Mouse (Mus musculus): ENCODE measurements around the gene Atf5. TPM values are rescaled to one million over a fixed set of nuclear protein-coding genes. Genes with fewer than 3 reads are reported as not detected.

The Atf5 gene
- 14.0 and 16.9 TPM in 2 replicates for total RNA-seq (2012; rRNA removed)

GRCm38 (mm10) chr7:44816470-44817021 lies at the start of gene Atf5:
TSS of gene Atf5 (minus strand) at chr7:44816658.
- H3K27ac ChIP-seq (ENCODE audit: insufficient read depth, low read depth, low read length, poor library complexity, severe bottlenecking) = peak within 1 kb of the TSS; percentile 100
- TF ChIP-seq MAFK (IDR thresholded peaks at IDR 0.05; ENCODE audit: insufficient read depth, low read depth, low read length) (no peak), ZNF384 (IDR thresholded peaks at IDR 0.05; ENCODE audit: low read depth, low read length) (no peak), ZC3H11A (IDR thresholded peaks at IDR 0.05; ENCODE audit: borderline replicate concordance, low read depth, low read length) (no peak), HCFC1 (IDR thresholded peaks at IDR 0.05; ENCODE audit: borderline replicate concordance, insufficient read depth, low read length) (no peak), CHD2 (IDR thresholded peaks at IDR 0.05; ENCODE audit: low read depth, low read length) (no peak)
- H3K9me3 ChIP-seq (ENCODE audit: control insufficient read depth, insufficient read depth, low read depth, low read length) = no peaks in the 10 kb centered on the region
- in situ Hi-C loops (cut with MboI; ENCODE audit: low sequenced_read_pairs in 2 of 2, unreplicated experiment in 2 of 2) = no loop called here
- H3K36me3 ChIP-seq (ENCODE audit: control insufficient read depth, insufficient read depth, low read length, poor library complexity, severe bottlenecking) = peaks cover 19% of the 10 kb centered on the region; the same call in 1 of the 2 replicates
- peak within 1 kb of the TSS; percentile 94 to 99 for H3K4me3 ChIP-seq (ENCODE audit: insufficient read depth in 1 of 2, low read depth in 1 of 2, low read length in 2 of 2, poor library complexity in 1 of 2, severe bottlenecking in 1 of 2)
- peaks cover 3 to 25% of the 10 kb centered on the region in 2 experiments; a peak in 3 of 4 replicates for H3K4me1 ChIP-seq (ENCODE audit: control insufficient read depth in 2 of 2, insufficient read depth in 2 of 2, low read length in 2 of 2, poor library complexity in 1 of 2)
- no peak for DNase-seq (ENCODE audit: low read depth, low spot score)
- peak within 1 kb of the TSS; percentile 100 for H3K9ac ChIP-seq (ENCODE audit: insufficient read depth, low read depth, low read length, poor library complexity, severe bottlenecking)

DNA sequence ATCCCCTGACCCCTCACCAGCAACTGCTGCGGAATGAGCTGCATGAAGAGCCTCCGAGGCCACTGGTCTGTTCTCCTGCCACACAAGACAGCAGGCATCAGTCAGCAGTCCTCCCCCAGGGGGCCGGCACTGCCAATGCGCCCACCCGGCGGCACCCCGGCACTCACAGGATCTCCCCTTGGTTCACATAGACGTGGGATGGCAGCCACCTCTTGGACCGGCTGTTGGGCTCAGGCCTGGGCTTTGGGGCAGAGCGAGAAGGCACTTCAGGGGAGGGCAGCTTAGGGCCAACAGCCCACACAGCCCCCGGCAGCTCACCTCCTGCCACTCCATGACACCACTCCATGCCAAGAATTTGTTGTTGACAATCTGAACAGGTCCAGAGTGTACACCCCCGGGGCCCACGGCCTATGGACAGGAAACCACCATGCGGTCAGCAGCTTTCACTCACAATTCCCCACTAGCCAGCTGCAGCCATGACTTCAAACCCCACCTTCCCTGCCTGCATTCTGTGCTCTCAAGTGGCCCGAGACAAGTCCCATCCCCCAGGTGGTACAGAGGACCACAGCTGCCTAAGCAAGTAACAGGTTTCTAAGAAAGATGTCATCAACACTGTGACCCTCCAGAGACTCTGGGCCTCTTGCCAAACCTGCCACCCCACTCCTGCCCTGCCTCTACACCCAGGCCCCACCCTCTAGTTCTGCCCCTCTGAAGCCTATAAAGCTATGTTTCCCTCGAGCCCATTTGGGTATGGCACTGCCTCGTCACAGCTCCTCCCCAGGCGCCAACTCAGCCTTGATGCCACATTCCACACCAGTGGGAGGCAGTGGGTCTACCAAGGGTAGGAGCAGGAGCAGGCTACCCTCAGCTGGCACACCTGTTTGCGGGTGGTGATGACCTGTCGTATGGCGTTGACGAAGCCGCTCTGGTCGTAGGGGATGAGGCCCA lies 48.4 kb upstream of the Atf5 start:
- TF ChIP-seq MAFK (IDR thresholded peaks at IDR 0.05; ENCODE audit: insufficient read depth, low read depth, low read length) = no peak
- TF ChIP-seq CHD2 (IDR thresholded peaks at IDR 0.05; ENCODE audit: low read depth, low read length) = no peak
- TF ChIP-seq ZNF384 (IDR thresholded peaks at IDR 0.05; ENCODE audit: low read depth, low read length) = no peak
- no peak for TF ChIP-seq HCFC1 (IDR thresholded peaks at IDR 0.05; ENCODE audit: borderline replicate concordance, insufficient read depth, low read length)
- TF ChIP-seq ZC3H11A (IDR thresholded peaks at IDR 0.05; ENCODE audit: borderline replicate concordance, low read depth, low read length) = no peak

DNA sequence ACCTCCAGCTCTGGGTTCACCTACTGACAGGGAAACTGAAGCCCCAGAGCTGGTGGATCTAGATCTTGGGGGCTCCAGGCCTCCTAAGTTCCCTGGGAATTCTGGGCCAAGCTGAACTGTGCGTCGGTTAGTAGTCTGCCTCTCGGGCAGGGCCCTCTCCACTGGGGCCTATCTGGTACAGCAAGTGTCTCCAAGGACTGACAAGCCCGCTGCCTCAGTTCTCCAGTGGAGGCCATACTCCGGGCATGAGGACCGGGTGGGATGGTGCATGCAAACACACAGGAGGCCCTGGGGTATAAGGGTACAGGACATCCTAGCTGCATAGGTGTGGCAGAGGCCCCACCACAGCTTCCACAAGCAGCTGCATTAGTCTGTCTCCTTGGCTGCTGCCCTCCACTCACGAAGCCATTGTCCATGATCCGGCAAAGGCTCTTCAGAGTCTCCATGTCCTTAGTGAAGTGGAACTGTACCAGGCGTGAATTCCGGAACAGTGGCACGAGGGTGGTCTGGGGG lies 47.6 kb upstream of the Atf5 start:
- Histone ChIP-seq H3K4me1 (ENCODE audit: control insufficient read depth in 2 of 2, insufficient read depth in 2 of 2, low read length in 2 of 2, poor library complexity in 1 of 2) (peaks cover 0 to 23% of the 10 kb centered on the region in 2 experiments; a peak in 2 of 4 replicates), H3K27ac (ENCODE audit: insufficient read depth, low read depth, low read length, poor library complexity, severe bottlenecking) (no peak overlapping the region), H3K9me3 (ENCODE audit: control insufficient read depth, insufficient read depth, low read depth, low read length) (no peaks in the 10 kb centered on the region), H3K36me3 (ENCODE audit: control insufficient read depth, insufficient read depth, low read length, poor library complexity, severe bottlenecking) (peaks cover 45% of the 10 kb centered on the region), H3K9ac (ENCODE audit: insufficient read depth, low read depth, low read length, poor library complexity, severe bottlenecking) (no peak overlapping the region), H3K4me3 (ENCODE audit: insufficient read depth in 1 of 2, low read depth in 1 of 2, low read length in 2 of 2, poor library complexity in 1 of 2, severe bottlenecking in 1 of 2) (no peak overlapping the region)
- DNase-seq (ENCODE audit: low read depth, low spot score) = no peak
- TF ChIP-seq MAFK (IDR thresholded peaks at IDR 0.05; ENCODE audit: insufficient read depth, low read depth, low read length) (no peak), CHD2 (IDR thresholded peaks at IDR 0.05; ENCODE audit: low read depth, low read length) (no peak), ZC3H11A (IDR thresholded peaks at IDR 0.05; ENCODE audit: borderline replicate concordance, low read depth, low read length) (no peak), ZNF384 (IDR thresholded peaks at IDR 0.05; ENCODE audit: low read depth, low read length) (no peak), HCFC1 (IDR thresholded peaks at IDR 0.05; ENCODE audit: borderline replicate concordance, insufficient read depth, low read length) (no peak)
- in situ Hi-C loops (cut with MboI; ENCODE audit: low sequenced_read_pairs in 2 of 2, unreplicated experiment in 2 of 2) = no loop called here

More for the DNA sequence above, 48.4 kb upstream of the Atf5 start:
- DNase-seq (ENCODE audit: low read depth, low spot score) = no peak
- Histone ChIP-seq H3K9ac (ENCODE audit: insufficient read depth, low read depth, low read length, poor library complexity, severe bottlenecking) (no peak overlapping the region), H3K36me3 (ENCODE audit: control insufficient read depth, insufficient read depth, low read length, poor library complexity, severe bottlenecking) (peaks cover 45% of the 10 kb centered on the region), H3K27ac (ENCODE audit: insufficient read depth, low read depth, low read length, poor library complexity, severe bottlenecking) (no peak overlapping the region), H3K4me1 (ENCODE audit: control insufficient read depth in 2 of 2, insufficient read depth in 2 of 2, low read length in 2 of 2, poor library complexity in 1 of 2) (peaks cover 0 to 23% of the 10 kb centered on the region in 2 experiments; a peak in 2 of 4 replicates), H3K4me3 (ENCODE audit: insufficient read depth in 1 of 2, low read depth in 1 of 2, low read length in 2 of 2, poor library complexity in 1 of 2, severe bottlenecking in 1 of 2) (no peak overlapping the region), H3K9me3 (ENCODE audit: control insufficient read depth, insufficient read depth, low read depth, low read length) (no peaks in the 10 kb centered on the region)
- in situ Hi-C loops (cut with MboI; ENCODE audit: low sequenced_read_pairs in 2 of 2, unreplicated experiment in 2 of 2) = no loop called here

DNA sequence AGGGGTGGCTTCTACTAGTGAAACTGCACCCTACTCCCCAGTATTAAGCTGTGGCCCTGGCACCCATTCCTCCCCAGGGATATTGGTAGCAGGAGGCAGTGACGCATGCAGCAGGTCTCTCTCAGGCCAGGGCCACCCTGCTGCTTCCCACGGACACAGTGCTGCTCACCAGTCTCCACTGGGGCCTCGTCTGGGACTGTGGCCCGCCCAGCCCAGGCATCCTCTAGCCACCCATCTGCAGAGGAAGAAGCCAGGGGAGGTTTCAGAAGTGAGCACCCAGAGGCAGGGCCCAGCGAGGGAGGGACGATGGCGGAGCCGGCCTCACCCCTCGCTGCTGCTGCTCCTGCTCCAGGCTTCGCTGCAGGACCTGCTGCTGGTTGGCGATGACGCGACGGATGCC lies 46.8 kb upstream of the Atf5 start:
- Histone ChIP-seq H3K36me3 (ENCODE audit: control insufficient read depth, insufficient read depth, low read length, poor library complexity, severe bottlenecking) (peaks cover 45% of the 10 kb centered on the region), H3K4me1 (ENCODE audit: control insufficient read depth in 2 of 2, insufficient read depth in 2 of 2, low read length in 2 of 2, poor library complexity in 1 of 2) (peaks cover 2 to 21% of the 10 kb centered on the region in 2 experiments; a peak in 2 of 4 replicates), H3K9me3 (ENCODE audit: control insufficient read depth, insufficient read depth, low read depth, low read length) (no peaks in the 10 kb centered on the region), H3K27ac (ENCODE audit: insufficient read depth, low read depth, low read length, poor library complexity, severe bottlenecking) (no peak overlapping the region), H3K4me3 (ENCODE audit: insufficient read depth in 1 of 2, low read depth in 1 of 2, low read length in 2 of 2, poor library complexity in 1 of 2, severe bottlenecking in 1 of 2) (peak overlapping the region in 1 of 2 experiments; percentile 9; a peak in 1 of 4 replicates), H3K9ac (ENCODE audit: insufficient read depth, low read depth, low read length, poor library complexity, severe bottlenecking) (no peak overlapping the region)
- TF ChIP-seq MAFK (IDR thresholded peaks at IDR 0.05; ENCODE audit: insufficient read depth, low read depth, low read length) (no peak), CHD2 (IDR thresholded peaks at IDR 0.05; ENCODE audit: low read depth, low read length) (no peak), ZC3H11A (IDR thresholded peaks at IDR 0.05; ENCODE audit: borderline replicate concordance, low read depth, low read length) (no peak), HCFC1 (IDR thresholded peaks at IDR 0.05; ENCODE audit: borderline replicate concordance, insufficient read depth, low read length) (no peak)
- no peak for DNase-seq (ENCODE audit: low read depth, low spot score)
- in situ Hi-C loops (cut with MboI; ENCODE audit: low sequenced_read_pairs in 2 of 2, unreplicated experiment in 2 of 2) = no loop called here

All from ES-E14 (cell line).